Mouse (Mus musculus) CH12.LX (cell line): ENCODE data around the gene Nup153. TPM values are rescaled to one million over a fixed set of nuclear protein-coding genes. Genes with fewer than 3 reads are reported as not detected.

Experiments used
- DNase-seq: peaks from one replicate; pipeline ENCODE4 v3.0.0-alpha.2; 2013; ENCODE audit errors: extremely low read depth
- H3K27ac ChIP-seq: 2 replicates; pipeline ENCODE4 v1.5.1; 2012; ENCODE audit warnings: low read depth, mild to moderate bottlenecking, control low read depth, moderate library complexity; ENCODE audit not compliant: insufficient read depth
- H3K27me3 ChIP-seq: replicated peaks from 2 replicates; pipeline ENCODE3; 2012; ENCODE audit warnings: inconsistent platforms
- H3K36me3 ChIP-seq, 2 experiments: replicated peaks in 1 of 2; 2 replicates each; pipeline versions ENCODE3 to v1.6.1; 2012; ENCODE audit warnings: inconsistent platforms in 1 of 2, low read length in 1 of 2, mild to moderate bottlenecking in 1 of 2, mixed read lengths in 1 of 2, moderate library complexity in 1 of 2; ENCODE audit not compliant: control insufficient read depth in 1 of 2, insufficient read depth in 1 of 2
- H3K4me1 ChIP-seq, 2 experiments: 2 replicates each; pipeline ENCODE4 v1.6.1; 2012; ENCODE audit warnings: inconsistent platforms in 1 of 2, moderate library complexity in 1 of 2; ENCODE audit not compliant: insufficient read depth in 2 of 2, control insufficient read depth in 1 of 2
- H3K4me2 ChIP-seq: 2 replicates; pipeline ENCODE4 v1.6.1; 2012; ENCODE audit warnings: low read depth, mild to moderate bottlenecking, control low read depth; ENCODE audit not compliant: poor library complexity, insufficient read depth, severe bottlenecking
- H3K4me3 ChIP-seq, 3 experiments: fragments of 150-350 bp in 1 of 3; sonication (generic) in 1 of 3; replicated peaks in 1 of 3; 2 replicates each; pipeline versions ENCODE3 to v1.5.1; 2011 to 2012; ENCODE audit warnings: low read depth in 2 of 3, low read length in 2 of 3, mild to moderate bottlenecking in 2 of 3, moderate library complexity in 2 of 3, control low read depth in 1 of 3, improper control_type of control experiment in 1 of 3, inconsistent platforms in 1 of 3, mixed read lengths in 1 of 3; ENCODE audit not compliant: poor library complexity in 1 of 3
- H3K79me2 ChIP-seq: replicated peaks from 2 replicates; pipeline ENCODE4 v1.6.1; 2012; ENCODE audit warnings: mild to moderate bottlenecking, moderate library complexity; ENCODE audit not compliant: control insufficient read depth, poor library complexity, insufficient read depth, severe bottlenecking; ENCODE audit errors: extremely low read depth
- H3K9ac ChIP-seq: 2 replicates; pipeline ENCODE4 v1.6.1; 2012; ENCODE audit warnings: low read depth, mild to moderate bottlenecking, control low read depth, moderate library complexity; ENCODE audit not compliant: insufficient read depth
- H3K9me3 ChIP-seq: replicated peaks from 2 replicates; pipeline ENCODE3; 2012; ENCODE audit warnings: low read length, inconsistent platforms, mixed read lengths
- CHD2 ChIP-seq: IDR thresholded peaks from 2 replicates; pipeline ENCODE4 v1.6.1; 2011; ENCODE audit warnings: low read length, improper control_type of control experiment
- CTCF ChIP-seq, 2 experiments: IDR thresholded peaks in 1 of 2; conservative IDR thresholded peaks in 1 of 2; 2 replicates each; pipeline ENCODE4 v1.5.1; 2011 to 2012; ENCODE audit warnings: low read depth in 2 of 2, low read length in 2 of 2, improper control_type of control experiment in 1 of 2, inconsistent platforms in 1 of 2, mild to moderate bottlenecking in 1 of 2, moderate library complexity in 1 of 2
- E2F4 ChIP-seq: IDR thresholded peaks from 2 replicates; pipeline ENCODE4 v1.6.1; 2011; ENCODE audit warnings: low read depth, low read length, improper control_type of control experiment; ENCODE audit not compliant: insufficient replicate concordance
- ELF1 ChIP-seq: IDR thresholded peaks from 2 replicates; pipeline ENCODE4 v1.6.1; 2014; ENCODE audit warnings: low read depth, mild to moderate bottlenecking, inconsistent platforms, low read length, improper control_type of control experiment
- EP300 ChIP-seq: IDR thresholded peaks from 2 replicates; pipeline ENCODE4 v1.6.1; 2011; ENCODE audit warnings: low read length, improper control_type of control experiment
- IRF4 ChIP-seq: IDR thresholded peaks from 2 replicates; pipeline ENCODE4 v1.6.1; 2014; ENCODE audit warnings: low read depth, mild to moderate bottlenecking, inconsistent platforms, low read length, improper control_type of control experiment
- JUN ChIP-seq: IDR thresholded peaks from 2 replicates; pipeline ENCODE4 v1.6.1; 2011; ENCODE audit warnings: low read depth, mild to moderate bottlenecking, low read length, improper control_type of control experiment, moderate library complexity; ENCODE audit not compliant: insufficient read depth
- KAT2A ChIP-seq: IDR thresholded peaks from 2 replicates; pipeline ENCODE4 v1.6.1; 2012; ENCODE audit warnings: low read length, improper control_type of control experiment, inconsistent platforms; ENCODE audit not compliant: insufficient replicate concordance
- MAZ ChIP-seq: IDR thresholded peaks from 2 replicates; pipeline ENCODE4 v1.6.1; 2012; ENCODE audit warnings: low read depth, mild to moderate bottlenecking, inconsistent platforms, low read length, improper control_type of control experiment, moderate library complexity
- MEF2A ChIP-seq: IDR thresholded peaks from 2 replicates; pipeline ENCODE4 v1.6.1; 2014; ENCODE audit warnings: low read depth, mild to moderate bottlenecking, inconsistent platforms, low read length, improper control_type of control experiment, borderline replicate concordance
- MXI1 ChIP-seq: IDR thresholded peaks from 2 replicates; pipeline ENCODE4 v1.6.1; 2011; ENCODE audit warnings: mild to moderate bottlenecking, low read depth, low read length, improper control_type of control experiment
- NELFE ChIP-seq: IDR thresholded peaks from 2 replicates; pipeline ENCODE4 v1.6.1; 2011; ENCODE audit warnings: low read depth, low read length, improper control_type of control experiment
- NRF1 ChIP-seq: IDR thresholded peaks from 2 replicates; pipeline ENCODE4 v1.6.1; 2014; ENCODE audit warnings: low read depth, mild to moderate bottlenecking, inconsistent platforms, low read length, improper control_type of control experiment, moderate library complexity
- PAX5 ChIP-seq: IDR thresholded peaks from 2 replicates; pipeline ENCODE4 v1.6.1; 2012; ENCODE audit warnings: low read length, inconsistent platforms, mixed read lengths
- POLR2A ChIP-seq: IDR thresholded peaks from 2 replicates; pipeline ENCODE4 v1.6.1; 2011; ENCODE audit warnings: low read depth, mild to moderate bottlenecking, improper control_type of control experiment, low read length
- RCOR1 ChIP-seq: conservative IDR thresholded peaks from 2 replicates; pipeline ENCODE4 v1.6.1; 2012; ENCODE audit warnings: low read depth, mild to moderate bottlenecking, inconsistent platforms, low read length, improper control_type of control experiment
- SMC3 ChIP-seq: IDR thresholded peaks from 2 replicates; pipeline ENCODE4 v1.6.1; 2011; ENCODE audit warnings: low read depth, low read length, improper control_type of control experiment
- USF1 ChIP-seq: IDR thresholded peaks from 2 replicates; pipeline ENCODE4 v1.6.1; 2014; ENCODE audit warnings: low read depth, mild to moderate bottlenecking, inconsistent platforms, low read length, improper control_type of control experiment
- ZC3H11A ChIP-seq: IDR thresholded peaks from 2 replicates; pipeline ENCODE4 v1.6.1; 2012; ENCODE audit warnings: low read depth, mild to moderate bottlenecking, inconsistent platforms, low read length, improper control_type of control experiment
- ZMIZ1 ChIP-seq: IDR thresholded peaks from 2 replicates; pipeline ENCODE4 v1.6.1; 2012; ENCODE audit warnings: low read depth, mild to moderate bottlenecking, inconsistent platforms, low read length, improper control_type of control experiment
- dilution Hi-C: fragments of 300-500 bp; cut with MboI; formaldehyde crosslinking; loops from 2 replicates; pipeline ENCODE4 v1.14.3; 2020; ENCODE audit warnings: low sequenced_read_pairs; ENCODE audit not compliant: extremely low pct_unique_long_range_greater_than_20kb, extremely low pct_ligation_motif_present
- in situ Hi-C: fragments of 300-500 bp; cut with MboI; formaldehyde crosslinking; loops from 3 replicates; pipeline ENCODE4 v1.14.3; 2019; ENCODE audit warnings: low sequenced_read_pairs, low pct_ligation_motif_present, low pct_unique_long_range_greater_than_20kb, mixed read lengths
- polyA plus RNA-seq: library from polyadenylated mRNA; unstranded; fragments of >175 nt; gene quantifications from 2 replicates; pipeline ENCODE4 v1.2.1, GENCODE M21; 2012; ENCODE audit warnings: low read depth; ENCODE audit not compliant: insufficient read length
- total RNA-seq, 2 experiments: library from RNA; depleted of rRNA; stranded (reverse); fragments of 300-350 nt in 1 of 2; fragments of >200 nt in 1 of 2; gene quantifications; 2 replicates each; pipeline ENCODE4 v1.2.3; 2012 to 2014

Nup153 gene
- total and polyA plus RNA-seq, 3 experiments, result 60.6 to 118 (median 91.5) TPM

GRCm38 (mm10) chr13:46777461-46777860, 49.7 kb upstream of the Nup153 start:
- Histone ChIP-seq H3K79me2 (no peaks in the 10 kb centered on the region), H3K27me3 (no peaks in the 10 kb centered on the region), H3K4me3 (no peak overlapping the region), H3K9ac (no peak overlapping the region), H3K4me2 (no peak overlapping the region), H3K9me3 (no peaks in the 10 kb centered on the region), H3K4me1 (no peaks in the 10 kb centered on the region), H3K27ac (no peak overlapping the region), H3K36me3 (no peaks in the 10 kb centered on the region)
- no peak for DNase-seq
- in situ Hi-C loops, result no loop called here
- TF ChIP-seq JUN (no peak), ZMIZ1 (no peak), CHD2 (no peak), NELFE (no peak), MAZ (no peak), IRF4 (no peak), PAX5 (no peak), NRF1 (no peak), EP300 (no peak), POLR2A (no peak)
- dilution Hi-C loops, result no loop called here

DNA sequence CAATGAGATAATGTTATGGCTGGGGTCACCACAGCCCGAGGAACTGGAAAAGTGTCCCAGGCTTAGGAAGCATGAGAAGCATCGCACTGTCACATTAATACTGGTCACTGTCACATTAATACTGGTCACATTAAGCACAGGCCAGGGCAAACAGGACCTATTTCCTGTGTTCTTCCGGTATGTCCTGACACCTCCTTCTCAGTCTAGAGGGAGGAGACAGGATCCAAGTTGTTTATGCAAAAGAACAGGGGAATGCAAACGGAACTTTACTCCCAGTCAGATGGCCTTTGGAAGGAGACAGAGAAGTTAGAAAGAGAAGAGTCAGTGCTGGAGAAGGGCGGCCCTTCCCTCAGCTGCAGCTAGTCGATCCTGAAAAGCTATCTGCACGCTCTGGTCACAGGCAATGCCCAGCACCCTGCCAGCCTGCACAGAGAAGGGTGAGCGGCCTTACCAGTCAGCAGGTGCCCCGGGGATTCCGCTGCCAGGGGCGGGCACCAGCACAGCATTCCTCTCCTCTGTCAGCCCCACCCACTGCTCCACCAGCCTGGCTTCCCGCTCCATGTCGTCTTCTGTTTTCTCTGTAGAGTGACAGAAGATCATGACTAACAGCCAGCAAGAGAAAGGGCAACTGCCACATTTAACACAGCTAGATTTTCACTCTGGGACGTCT, 49.0 kb upstream of the Nup153 start:
- Histone ChIP-seq H3K9ac (no peak overlapping the region), H3K4me1 (no peaks in the 10 kb centered on the region), H3K9me3 (no peaks in the 10 kb centered on the region), H3K4me3 (no peak overlapping the region), H3K4me2 (no peak overlapping the region), H3K27me3 (no peaks in the 10 kb centered on the region), H3K36me3 (no peaks in the 10 kb centered on the region), H3K79me2 (no peaks in the 10 kb centered on the region), H3K27ac (no peak overlapping the region)
- TF ChIP-seq E2F4 (no peak), RCOR1 (no peak), ELF1 (no peak), MXI1 (no peak)
- dilution Hi-C loops (no loop called here), in situ Hi-C loops (no loop called here)
- no peak for DNase-seq

- no peaks in the 10 kb centered on the region for H3K79me2 ChIP-seq
- no peak overlapping the region for H3K9ac ChIP-seq
- no peak for TF ChIP-seq USF1
- TF ChIP-seq KAT2A, result no peak
- TF ChIP-seq ZC3H11A, result no peak
- no peak for TF ChIP-seq MEF2A
- no peak for TF ChIP-seq MAZ
- no peak for TF ChIP-seq POLR2A
- TF ChIP-seq EP300, result no peak
- no peak for TF ChIP-seq CTCF (conservative IDR thresholded peaks at IDR 0.05 in 1 of 2, IDR thresholded peaks at IDR 0.05 in 1 of 2; ENCODE audit: low read depth in 2 of 2, low read length in 2 of 2)
- no peak for TF ChIP-seq SMC3
- TF ChIP-seq, all 38 proteins: peak for 0
- dilution Hi-C loops, result no loop called here
- H3K27me3 ChIP-seq, result no peaks in the 10 kb centered on the region
- H3K4me3 ChIP-seq, result no peak overlapping the region
- no peaks in the 10 kb centered on the region for H3K4me1 ChIP-seq
- no peaks in the 10 kb centered on the region for H3K36me3 ChIP-seq
- H3K4me2 ChIP-seq, result no peak overlapping the region
- DNase-seq, result no peak
- H3K9me3 ChIP-seq, result no peaks in the 10 kb centered on the region
- H3K27ac ChIP-seq, result no peak overlapping the region
- in situ Hi-C loops, result no loop called here
These were observed 47.3 kb upstream of the Nup153 start for GRCm38 (mm10) chr13:46774998-46775397.
